Mouse (Mus musculus) right cerebral cortex, postnatal 14 days (tissue): ENCODE measurements around the gene Slc5a10.

ENCODE experiments used
- DNase-seq: peaks from one replicate; pipeline ENCODE4 v3.0.0; 2022

Gene Slc5a10

DNA sequence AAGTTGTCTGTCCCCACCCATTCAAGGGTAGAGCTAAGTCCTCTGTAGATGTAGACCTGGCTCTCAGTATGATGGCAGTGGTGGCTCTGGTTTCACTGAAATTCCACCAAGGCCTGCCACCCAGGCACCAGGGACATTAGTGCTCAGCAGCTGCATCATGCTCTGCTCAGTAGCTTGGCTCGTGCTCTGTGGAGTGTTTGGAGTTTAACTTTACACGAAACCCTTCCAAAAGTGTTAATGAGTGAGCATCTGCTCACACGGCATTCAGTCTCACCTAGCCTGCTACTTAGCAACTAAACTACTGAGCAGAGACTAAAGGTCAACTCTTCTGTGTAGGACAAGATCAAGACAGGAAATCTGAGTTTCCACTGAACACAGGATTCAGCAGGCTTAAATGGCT, at the start of gene Slc5a10:
TSS of gene Slc5a10 (minus strand) at position 191 of the 400 bp plus-strand sequence.
- no peak for DNase-seq

DNA sequence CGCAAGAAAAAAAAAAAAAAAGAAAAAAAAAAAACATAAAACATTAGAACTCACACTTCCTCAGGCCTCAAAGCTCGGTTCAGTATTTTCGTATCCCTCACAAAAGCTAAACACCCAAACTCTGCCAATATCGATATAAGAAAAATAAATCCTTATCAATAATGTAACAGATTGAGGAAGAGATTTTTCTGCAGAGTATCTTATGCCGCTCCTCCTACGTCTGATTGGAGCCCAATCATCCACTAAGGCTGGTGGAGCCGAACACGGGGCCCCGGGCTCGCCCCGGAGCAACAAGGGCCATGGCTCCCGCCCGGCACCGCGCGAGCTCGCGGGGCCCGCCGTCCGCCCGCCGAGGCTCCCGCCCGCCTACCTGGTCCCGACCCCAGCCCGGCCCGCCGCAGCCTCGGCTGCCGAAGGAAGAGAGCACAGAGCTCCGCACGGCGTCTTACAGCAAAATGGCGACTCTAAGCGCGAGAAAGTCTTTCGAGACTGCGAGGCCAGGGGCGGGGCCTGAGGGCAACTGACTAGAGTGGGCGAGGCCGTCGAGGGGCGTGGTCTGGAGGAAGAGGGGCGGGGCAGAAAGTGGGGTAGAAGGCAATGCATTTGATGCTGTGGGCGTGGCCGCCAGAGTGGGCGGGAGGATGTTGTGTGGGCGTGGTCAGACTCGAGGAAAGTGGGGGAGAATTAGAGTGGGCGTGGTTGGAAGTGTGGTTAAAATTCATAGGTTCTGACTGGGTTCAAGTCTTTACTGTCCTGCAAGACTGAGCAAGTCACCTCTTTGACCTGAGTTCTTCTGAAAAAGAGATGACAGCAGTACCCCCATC, 41.2 kb upstream of the Slc5a10 start, which contains the start of gene Prpsap2:
TSS of gene Prpsap2 (minus strand) at position 505 of the 824 bp plus-strand sequence.
- peak; percentile 96 for DNase-seq

DNA sequence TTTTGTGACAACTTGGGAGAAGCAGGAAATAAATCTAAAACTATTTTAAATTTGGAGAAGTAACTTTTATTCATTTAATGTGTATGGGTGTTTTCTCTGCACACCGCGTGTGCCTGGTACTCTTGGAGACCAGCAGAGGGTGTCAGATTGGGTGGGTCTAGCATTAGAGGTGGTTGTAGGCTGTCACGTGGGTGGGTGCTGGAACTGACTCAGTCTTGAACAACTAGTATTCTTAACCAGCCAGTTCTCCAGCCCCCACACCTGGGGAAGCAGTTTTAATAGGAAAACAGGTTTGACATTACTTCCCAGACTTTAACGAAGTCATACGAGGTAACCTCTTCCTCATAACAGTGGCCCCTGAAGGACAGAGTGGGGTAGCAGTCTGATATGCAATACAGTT, 39.9 kb upstream of the Slc5a10 start:
- no peak for DNase-seq

DNA sequence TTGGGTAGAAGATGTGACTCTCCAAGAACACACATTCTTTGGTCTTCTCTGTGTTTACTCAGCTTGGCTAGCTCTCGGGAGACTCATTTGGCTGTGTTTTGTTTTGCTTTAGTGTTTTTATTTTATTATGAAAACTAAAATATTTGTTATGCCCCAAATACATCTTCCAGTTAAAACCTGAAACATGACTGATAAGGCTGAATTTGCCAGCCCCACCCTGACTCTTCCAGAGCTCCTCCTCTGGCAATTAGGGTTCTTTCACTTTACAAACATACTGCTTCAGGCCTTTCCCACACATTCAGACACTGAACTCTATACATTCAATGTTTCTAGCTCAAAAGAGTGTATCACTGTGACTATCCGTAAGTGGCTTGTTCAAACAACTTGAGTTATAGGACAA, 36.5 kb upstream of the Slc5a10 start:
- no peak for DNase-seq

DNA sequence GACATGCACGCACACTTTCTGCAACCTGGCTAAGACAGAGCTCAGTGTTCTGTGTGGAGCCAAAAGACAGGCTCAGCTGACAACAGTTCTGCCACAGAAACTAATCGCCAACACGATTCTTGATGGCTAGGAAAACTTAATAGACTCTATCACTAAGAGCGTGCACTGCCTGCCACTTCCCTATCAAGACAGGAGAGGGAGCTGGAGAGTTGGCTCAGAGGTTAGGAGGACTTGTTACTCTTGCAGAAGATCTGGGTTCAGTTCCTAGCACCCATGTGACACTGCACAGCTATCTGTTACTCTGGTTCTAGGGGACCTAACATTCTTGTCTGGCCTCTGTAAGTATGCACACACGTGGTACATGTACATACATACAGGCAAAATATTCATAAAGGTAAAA, 31.0 kb upstream of the Slc5a10 start:
- DNase-seq: no peak

DNA sequence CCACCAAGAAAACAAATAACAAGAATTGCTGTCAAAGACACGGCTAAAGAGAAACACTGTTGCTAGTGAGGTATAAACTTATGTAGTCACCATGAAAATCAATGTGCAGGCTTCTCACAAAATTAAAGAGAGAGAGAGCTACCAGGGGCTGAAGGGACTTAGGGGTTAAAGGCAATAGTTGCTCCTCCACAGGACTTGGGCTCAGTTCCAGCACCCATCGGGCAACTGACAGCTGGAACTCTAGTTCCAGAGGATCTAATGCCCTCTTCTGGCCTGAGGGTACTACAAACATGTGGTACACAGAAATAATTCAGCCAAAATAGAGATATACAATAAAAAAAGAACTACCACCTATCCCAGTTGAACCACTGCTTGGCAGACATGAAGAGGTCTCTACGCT, 26.5 kb upstream of the Slc5a10 start:
- DNase-seq: no peak

DNA sequence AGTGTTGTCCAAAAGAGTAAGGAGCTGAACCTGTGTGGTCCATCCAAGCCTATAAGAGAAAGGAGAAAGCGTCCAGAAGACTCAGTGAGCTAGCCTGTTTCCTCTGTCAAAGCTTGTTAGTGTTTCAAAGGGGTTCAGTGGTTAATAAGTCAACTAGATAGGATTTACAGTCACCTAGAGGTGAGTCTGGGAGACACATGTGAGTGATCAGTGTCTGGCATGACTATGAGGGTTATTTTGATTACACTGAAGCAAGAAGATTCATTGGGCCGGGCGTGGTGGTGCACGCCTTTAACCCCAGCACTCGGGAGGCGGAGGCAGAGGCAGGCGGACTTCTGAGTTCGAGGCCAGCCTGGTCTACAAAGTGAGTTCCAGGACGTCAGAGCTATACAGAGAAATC, 25.2 kb upstream of the Slc5a10 start:
- DNase-seq: no peak

DNA sequence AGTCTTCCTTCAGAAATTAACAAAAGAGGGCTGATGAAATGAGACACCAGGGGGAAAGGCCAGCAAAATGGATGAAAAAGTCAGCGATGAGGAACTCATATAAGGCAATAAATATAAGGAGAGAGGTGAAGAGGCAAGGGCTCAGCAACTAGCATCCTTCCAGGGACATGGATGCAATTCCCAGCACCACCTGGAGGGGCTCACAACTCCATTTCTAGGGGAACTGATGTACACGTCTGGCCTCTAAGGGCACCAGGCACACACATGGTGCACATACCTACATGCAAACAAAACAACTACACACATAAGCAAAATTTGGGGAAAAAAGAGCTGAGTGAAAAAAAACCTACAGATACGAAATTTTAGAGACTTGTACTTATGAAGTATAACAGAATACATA, 23.8 kb upstream of the Slc5a10 start:
- DNase-seq: no peak

DNA sequence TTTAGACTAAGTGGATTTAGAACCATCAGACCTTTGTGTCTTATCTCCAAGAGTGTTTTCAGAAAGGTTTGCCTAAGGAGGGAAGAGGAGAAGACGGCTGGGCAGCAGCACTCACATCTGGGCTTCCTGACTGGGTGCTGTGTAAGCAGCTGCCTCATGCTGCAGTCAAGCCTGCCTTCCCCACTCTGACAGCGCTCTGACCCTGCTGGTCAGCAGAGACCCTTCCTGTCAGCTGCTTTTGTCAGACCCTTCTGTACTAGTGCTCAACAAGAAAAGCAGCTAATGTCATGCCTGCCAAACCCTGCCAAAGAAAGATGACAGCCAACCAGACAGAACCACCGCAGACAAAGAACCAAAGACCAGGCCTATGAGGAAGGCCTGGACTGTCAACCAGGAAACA, 23.1 kb upstream of the Slc5a10 start:
- DNase-seq: no peak

DNA sequence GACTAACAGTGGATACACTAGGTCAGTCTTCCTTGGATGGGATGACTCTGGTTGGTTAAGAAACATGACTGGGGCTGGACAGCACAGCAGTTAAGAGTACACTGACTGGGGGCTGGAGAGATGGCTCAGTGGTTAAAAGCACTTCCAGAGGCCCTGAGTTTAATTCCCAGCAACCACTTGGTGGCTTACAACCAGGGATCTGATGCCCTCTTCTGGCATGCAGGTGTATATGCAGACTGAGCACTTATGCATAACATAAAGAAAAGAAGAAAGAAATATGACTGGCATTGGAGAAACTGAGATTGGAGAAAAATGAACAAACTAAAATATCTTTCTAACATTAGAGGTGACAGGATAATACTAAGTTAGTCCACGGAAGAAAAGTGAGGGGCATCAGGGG, 19.9 kb upstream of the Slc5a10 start:
- DNase-seq: no peak

DNA sequence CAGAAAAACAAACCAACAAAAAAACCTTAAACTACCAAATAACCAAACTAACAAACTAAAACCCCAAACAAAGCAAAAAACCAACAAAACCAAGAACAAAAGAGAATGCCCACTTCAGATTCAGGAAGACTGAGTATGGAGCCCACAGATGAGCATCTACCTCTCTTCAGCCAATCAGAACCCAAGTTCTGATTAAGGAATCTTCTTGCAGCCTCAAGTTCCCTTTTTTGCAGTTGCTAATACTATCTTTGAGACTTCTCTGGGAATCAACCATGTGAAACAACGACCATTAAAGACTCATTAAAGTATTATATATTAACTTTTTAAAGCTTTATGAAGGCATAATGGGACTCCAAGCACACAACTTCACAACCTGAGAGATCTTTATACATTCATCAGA, 16.7 kb upstream of the Slc5a10 start:
- no peak for DNase-seq

DNA sequence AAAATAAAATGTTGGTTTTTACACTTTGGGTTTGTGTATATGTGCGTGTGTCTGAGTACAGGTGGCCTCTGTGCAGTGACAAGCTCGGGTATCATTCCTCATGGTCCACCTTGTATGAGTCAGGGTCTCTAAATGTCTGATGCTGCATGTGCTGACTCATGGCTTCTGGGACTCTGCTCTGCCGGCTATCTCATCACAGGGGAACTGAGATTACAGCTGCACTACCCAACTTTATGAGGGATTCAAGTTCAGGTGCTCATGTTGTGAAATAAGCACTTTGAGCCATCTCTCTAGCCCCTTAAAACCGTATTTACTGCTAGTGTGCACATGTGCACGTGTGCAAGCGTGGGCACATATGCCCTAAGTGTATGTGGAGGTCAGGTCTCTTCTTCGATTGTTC, 12.0 kb upstream of the Slc5a10 start:
- DNase-seq: no peak

DNA sequence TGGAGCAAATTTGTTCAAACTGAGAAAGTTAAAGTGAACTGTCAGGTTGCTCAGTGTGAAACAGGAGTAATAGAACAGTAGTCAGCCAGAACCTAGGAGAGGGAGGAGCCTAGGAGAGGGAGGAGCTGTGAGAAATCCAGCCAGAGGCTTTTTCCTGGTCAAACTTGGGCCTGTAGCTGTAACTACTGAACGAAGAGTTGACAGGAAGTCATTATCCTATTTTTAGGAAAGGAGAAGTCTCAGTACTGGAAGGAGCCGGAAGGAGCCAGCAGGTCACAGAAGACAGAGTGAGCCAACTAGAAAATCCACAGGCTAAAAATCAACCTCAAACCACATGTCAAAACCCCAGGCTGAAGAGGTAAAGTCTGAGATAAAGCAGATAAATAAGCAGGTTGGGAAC, 7.4 kb upstream of the Slc5a10 start:
- DNase-seq: no peak

DNA sequence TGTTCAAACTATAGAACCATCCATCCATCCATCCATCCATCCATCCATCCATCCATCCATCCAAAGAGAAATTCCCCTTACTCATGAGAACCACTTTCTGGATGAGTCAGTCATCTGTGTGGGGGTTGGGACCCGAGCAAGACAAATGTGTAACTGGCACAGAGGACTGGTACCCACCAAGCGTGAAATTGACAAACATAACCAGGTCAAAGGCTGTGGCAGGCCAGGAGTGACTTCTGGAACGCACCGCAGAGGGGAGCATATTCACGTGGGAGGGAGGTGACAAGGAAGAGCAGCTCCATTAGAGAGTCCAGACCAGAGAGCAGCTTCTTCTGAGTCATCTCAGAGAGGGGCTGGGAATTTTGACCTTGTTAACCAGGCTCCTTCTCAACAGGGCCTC, 1.5 kb upstream of the Slc5a10 start:
- DNase-seq: no peak

DNA sequence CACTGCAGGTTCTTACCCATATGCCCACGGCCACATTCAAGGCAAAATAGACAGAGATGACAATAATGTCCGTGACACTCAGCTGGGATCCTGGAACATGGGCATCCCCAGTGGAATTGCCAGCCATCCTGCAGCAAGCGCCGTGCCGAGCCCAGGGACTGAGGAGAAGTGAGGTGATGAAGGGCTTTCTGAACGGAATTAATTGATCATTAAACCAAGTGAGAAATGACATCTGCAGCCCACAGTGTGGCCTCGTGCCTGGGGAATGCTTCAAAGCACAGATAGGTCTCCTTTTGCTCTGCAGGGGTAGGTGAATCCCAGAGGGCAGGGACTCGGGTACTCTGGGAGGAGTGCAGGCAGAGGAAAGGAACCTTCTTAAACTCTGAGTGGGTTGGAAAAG, 800 bp downstream of the Slc5a10 start:
- no peak for DNase-seq

DNA sequence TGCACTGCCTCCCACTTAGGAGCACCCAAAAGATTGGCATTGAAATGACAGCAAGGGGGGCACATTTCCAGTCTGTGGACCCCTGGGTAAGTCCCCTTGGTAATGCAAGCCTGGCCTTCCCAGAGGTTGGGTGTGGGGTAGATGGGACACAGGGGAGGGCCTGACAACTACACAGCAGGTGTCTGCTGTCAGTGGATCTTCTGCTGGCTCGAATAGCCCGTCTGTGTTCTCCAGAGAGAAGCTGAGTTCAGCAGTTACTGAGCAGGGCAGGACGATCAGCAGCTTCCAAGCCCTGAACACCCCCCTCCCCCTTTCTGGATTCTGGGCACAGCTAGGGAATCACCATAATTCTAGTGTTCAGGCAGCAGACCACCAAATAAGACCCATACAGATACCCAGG, 1.2 kb downstream of the Slc5a10 start:
- no peak for DNase-seq

DNA sequence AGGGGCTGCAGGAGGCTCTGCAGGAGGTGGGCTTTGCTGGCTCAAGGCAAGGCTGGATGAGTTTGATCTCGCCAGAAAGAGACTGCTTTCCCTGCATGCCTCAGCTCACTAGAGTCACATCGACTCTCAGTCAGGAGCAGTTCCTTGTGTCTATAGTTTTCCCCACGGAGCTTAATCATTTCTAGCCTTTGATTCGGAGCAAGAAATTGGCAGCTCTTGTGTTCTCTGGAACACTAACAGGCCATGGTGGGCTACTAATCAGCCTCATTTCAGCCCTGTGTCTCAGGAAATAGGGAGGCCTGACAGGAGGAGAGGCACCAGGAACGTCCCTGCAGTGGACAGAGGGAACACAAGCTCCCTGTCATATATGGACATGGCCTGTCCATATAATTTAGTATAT, 2.6 kb downstream of the Slc5a10 start:
- no peak for DNase-seq

DNA sequence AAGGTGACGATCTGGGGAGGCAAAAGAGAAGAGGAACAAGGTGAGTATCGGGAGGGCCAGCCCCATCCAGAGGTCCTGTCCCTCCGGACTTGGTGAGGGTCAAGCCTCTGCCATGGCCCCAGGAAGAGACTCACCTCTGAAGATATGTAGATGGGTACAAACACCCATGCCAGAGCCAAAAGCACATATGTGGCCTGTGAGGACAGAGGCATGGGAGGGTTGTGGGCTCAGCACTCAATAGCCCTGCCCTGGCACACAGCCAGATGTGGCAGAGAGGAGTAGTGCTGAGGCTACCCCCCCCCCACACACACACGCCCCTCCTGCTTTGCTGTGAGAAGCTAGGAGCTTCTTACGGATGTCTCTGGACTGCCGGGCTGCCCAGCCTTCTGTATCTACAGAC, 5.5 kb downstream of the Slc5a10 start:
- DNase-seq: no peak

DNA sequence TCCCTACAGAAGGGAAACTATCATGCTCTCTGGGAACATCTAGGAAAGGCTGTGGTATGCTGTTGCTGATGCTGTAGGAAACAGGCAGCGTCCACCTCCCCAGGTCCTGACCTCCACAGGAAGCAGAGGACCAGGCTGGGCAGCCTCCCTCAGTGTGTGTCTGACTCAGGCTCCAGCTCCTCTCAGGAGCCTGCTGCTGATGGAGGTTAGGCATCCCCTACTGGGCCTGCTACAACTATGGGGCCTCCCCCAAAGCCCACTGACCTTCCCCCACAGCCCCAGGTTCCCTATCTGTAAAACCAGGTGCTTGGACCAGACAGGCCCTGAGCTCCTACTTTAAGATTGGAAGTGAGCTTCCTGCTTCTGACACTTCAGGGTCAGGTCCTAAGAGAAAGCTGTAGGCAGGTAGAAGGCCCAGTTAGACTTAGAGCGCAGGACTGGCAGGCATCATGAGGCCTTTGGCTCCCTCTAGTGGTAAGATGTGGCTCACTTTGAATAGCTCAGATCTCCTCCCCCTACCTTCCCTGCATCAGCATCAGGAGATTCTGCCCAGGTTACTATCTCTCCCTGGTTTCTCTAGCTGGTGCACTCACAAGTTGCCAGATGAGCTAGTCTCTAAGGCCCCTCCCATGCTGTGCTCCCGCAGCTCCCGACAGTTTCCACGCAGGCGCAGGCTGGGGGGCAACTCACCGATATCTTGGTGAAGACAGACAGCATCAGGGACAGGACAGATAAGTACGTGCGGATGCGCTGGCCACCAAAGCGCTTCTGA, 6.1 kb downstream of the Slc5a10 start:
- peak; percentile 63 for DNase-seq

DNA sequence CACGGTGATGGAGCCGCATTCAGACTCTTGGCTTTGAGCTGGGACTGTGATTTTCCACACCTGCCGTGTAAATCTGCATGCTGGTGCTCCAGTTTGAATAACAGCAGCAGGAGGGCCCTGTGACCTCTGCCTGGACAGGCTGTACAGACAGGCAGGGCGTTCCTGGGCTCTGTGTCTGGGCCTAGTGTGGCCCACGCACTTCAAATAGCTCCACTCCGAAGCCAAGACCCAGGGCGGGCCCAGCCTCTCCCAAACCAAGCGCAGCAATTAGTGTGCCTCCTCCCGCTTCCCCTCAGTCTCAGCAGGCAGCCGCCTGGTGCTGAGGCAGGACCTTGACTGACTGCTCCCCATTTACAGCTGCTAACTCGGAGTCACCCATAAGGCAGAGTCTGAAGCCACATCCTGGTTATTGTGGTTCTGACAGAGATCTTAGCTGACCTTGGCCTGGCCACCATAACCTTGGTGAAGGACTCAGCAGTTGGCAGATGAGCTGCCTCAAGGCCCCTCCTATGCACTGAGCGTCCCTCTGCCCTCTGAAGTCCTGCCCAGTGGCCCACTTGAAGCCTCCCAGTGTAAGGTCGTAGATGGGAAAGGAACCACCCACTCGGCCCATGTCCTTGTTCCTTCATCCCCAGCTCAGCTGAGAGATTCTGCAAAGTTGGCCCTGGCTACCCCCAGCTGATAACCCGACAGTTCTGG, 7.3 kb downstream of the Slc5a10 start:
- no peak for DNase-seq

DNA sequence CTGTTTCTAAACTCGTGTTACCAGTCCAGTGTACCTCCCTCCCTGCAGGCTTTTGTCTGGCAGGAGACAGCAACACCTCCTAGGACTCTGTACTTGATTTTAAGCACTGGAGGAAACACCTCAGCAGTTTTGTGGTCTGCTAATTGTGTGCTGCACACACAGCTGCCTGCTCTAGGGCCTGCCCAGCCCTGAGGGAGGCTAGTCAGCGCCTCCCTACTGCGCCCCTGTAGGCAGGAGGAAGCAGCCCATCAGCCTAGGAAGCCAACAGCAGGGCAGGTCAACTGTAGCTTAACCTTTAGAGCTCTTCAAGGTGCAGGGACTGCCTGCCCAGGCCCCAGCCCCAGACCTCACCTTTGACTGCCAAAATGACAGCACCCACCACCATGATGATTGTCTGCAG, 11.7 kb downstream of the Slc5a10 start:
- no peak for DNase-seq

DNA sequence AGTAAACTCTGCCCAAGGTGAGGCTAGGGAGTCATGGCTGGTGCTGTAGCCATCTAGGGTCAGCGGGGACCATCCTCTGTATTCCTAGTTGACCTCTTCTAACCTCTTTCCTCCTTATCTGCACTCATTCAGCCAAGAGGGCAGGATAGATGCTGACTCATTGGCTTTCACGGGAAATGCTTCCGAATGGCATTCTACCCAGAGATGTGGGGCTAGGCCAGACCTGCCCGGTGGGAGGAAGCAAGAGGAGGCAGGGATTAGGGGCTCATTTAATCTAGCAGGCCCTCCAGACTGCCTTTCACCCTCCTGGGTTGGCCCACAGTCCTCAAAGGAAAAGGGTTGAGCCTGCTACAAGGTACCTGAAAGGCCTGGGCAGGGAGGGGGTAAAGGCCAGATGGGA, 14.4 kb downstream of the Slc5a10 start:
- DNase-seq: no peak

DNA sequence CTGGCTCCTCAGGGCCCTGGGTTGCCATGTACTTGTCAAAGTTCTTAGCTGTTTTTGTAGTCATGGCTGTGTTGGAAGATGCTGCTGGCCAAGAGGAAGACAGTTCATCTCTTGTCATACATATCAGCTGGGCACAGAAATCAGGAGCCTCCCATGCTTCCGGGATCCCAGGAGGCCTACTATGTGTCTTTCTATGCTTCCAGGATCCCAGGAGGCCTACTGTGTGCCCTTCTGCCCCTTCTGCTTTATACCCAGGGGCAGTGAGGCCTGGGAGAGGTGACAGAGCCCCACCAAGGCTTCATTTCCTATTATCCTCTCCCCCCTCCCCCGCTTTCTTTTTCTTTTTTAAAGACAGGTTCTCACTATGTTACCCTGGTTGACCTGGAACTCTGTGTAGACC, 15.0 kb downstream of the Slc5a10 start:
- no peak for DNase-seq

DNA sequence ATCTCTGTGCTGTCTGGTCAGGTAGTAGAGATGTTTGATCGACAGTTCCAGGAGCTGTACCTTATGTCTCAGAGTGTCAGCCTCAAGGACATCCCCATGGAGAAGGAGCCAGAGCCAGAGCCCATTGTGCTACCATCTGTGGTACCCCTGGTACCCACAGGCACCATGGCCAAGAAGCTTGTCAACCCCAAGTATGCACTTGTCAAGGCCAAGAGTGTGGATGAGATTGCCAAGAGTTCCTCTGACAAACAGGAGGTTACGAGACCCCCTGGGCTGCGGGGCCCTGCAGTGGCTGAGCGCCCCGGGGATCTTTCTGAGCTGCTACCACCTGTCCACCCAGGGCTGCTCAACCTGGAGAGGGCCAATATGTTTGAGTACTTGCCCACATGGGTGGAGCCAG, 18.1 kb downstream of the Slc5a10 start:
- DNase-seq: no peak
